27 mouse cellular contexts compared by ENCODE assay signal in genomic region chr6:142326598-142326997, GRCm38 (mm10). TPM values are rescaled to one million over a fixed set of nuclear protein-coding genes. Genes with fewer than 3 reads are reported as not detected.
DNase-seq lines count a peak whose midpoint lies in the region; ATAC-seq and TF ChIP-seq lines count a peak whose summit lies in the region.
"Had no signal": no experiment of that assay in that cellular context is flagged by ENCODE, and none has a peak within 500 bp of the region (broad histone marks: within the 10 kb centered on the region; RNA-seq: fewer than 3 reads in every experiment).

No protein-coding gene starts in this region.

- peak; percentile 27; the same call in 1 of the 2 replicates for TF ChIP-seq CTCF in kidney, adult 2 months (conservative IDR thresholded peaks at IDR 0.05; ENCODE audit: insufficient read depth, insufficient read length, low read depth, low read length)
- TF ChIP-seq CTCF in embryonic fibroblast, embryonic 13.5 days (IDR thresholded peaks at IDR 0.05; ENCODE audit: borderline replicate concordance, insufficient read depth, low read length), result peak; percentile 59; the same call in 1 of the 2 replicates

- no peak overlapping the region for H3K9ac ChIP-seq in midbrain, embryonic 12.5 days (replicated peaks)
- H3K9ac ChIP-seq in midbrain, embryonic 15.5 days, result no peak overlapping the region
- H3K9ac ChIP-seq: forebrain, embryonic 13.5 days; heart, embryonic 12.5 days; hindbrain, embryonic 15.5 days; liver, embryonic 15.5 days had no signal

- H3K4me2 ChIP-seq in midbrain, embryonic 12.5 days (replicated peaks), result no peak overlapping the region
- no peak overlapping the region for H3K4me2 ChIP-seq in midbrain, embryonic 15.5 days
- H3K4me2 ChIP-seq: forebrain, embryonic 13.5 days; heart, embryonic 12.5 days; hindbrain, embryonic 15.5 days; liver, embryonic 15.5 days had no signal

- no peaks in the 10 kb centered on the region for H3K9me3 ChIP-seq in midbrain, embryonic 12.5 days
- H3K9me3 ChIP-seq in midbrain, embryonic 15.5 days, result no peaks in the 10 kb centered on the region
- H3K9me3 ChIP-seq: forebrain, embryonic 13.5 days; heart, embryonic 12.5 days; hindbrain, embryonic 15.5 days; limb, embryonic 10.5 days; liver, embryonic 15.5 days had no signal

- DNase-seq in kidney, adult 2 months, result no peak
- DNase-seq in kidney, adult 9 months, result no peak
- no peak for DNase-seq in urinary bladder, postnatal 10 days (ENCODE audit: low spot score)
- no peak for DNase-seq in spleen, postnatal 4 days (ENCODE audit: low spot score in 2 of 2)
- DNase-seq: adrenal gland, postnatal 36 days; cerebellum, adult 11-12 months; cerebellum, postnatal 36 days; heart, adult 11 months; heart, postnatal 36 days; kidney, adult 11 months; kidney, postnatal 25 days; midbrain, embryonic 14.5 days; thymus, adult 2 months had no signal

- H3K4me1 ChIP-seq in kidney, adult 2 months (ENCODE audit: control insufficient read depth, insufficient read depth, low read length), result no peaks in the 10 kb centered on the region
- H3K4me1 ChIP-seq in midbrain, embryonic 12.5 days, result 0 out of 2 replicates have a peak, but pooled peaks cover 3% of the 10 kb centered on the region
- 0 out of 2 replicates have a peak, but pooled peaks cover 2% of the 10 kb centered on the region for H3K4me1 ChIP-seq in midbrain, embryonic 15.5 days
- H3K4me1 ChIP-seq in embryonic fibroblast, embryonic 13.5 days (ENCODE audit: control insufficient read depth, insufficient read depth, low read length), result no peaks in the 10 kb centered on the region
- H3K4me1 ChIP-seq: heart, embryonic 12.5 days; hindbrain, embryonic 15.5 days; limb, embryonic 10.5 days; liver, embryonic 15.5 days had no signal

- no peak overlapping the region for H3K4me3 ChIP-seq in kidney, adult 2 months (ENCODE audit: insufficient read depth, low read depth, low read length)
- H3K4me3 ChIP-seq in midbrain, embryonic 12.5 days, result no peak overlapping the region
- no peak overlapping the region for H3K4me3 ChIP-seq in midbrain, embryonic 15.5 days
- no peak overlapping the region for H3K4me3 ChIP-seq in embryonic fibroblast, embryonic 13.5 days (ENCODE audit: insufficient read depth, low read length)
- H3K4me3 ChIP-seq: erythroblast, embryonic 14.5 days; forebrain, embryonic 13.5 days; heart, embryonic 12.5 days; hindbrain, embryonic 15.5 days; limb, embryonic 10.5 days; liver, embryonic 15.5 days; myocyte had no signal

- no peak overlapping the region for H3K27ac ChIP-seq in kidney, adult 2 months (ENCODE audit: insufficient read depth, low read depth, low read length)
- H3K27ac ChIP-seq in midbrain, embryonic 12.5 days (replicated peaks), result no peak overlapping the region
- H3K27ac ChIP-seq in midbrain, embryonic 15.5 days, result no peak overlapping the region
- no peak overlapping the region for H3K27ac ChIP-seq in embryonic fibroblast, embryonic 13.5 days (ENCODE audit: insufficient read depth, low read length)
- H3K27ac ChIP-seq: forebrain, embryonic 13.5 days; hindbrain, embryonic 15.5 days; limb, embryonic 10.5 days; liver, embryonic 15.5 days had no signal

- 0 out of 2 replicates have a peak, but pooled peaks have one; percentile 36 for ATAC-seq in midbrain, embryonic 12.5 days (ENCODE audit: low FRiP score, low read depth)
- ATAC-seq in midbrain, embryonic 15.5 days (replicated peaks), result no peak
- ATAC-seq: forebrain, embryonic 13.5 days had no signal

- no peaks in the 10 kb centered on the region for H3K36me3 ChIP-seq in kidney, adult 2 months (ENCODE audit: control insufficient read depth, insufficient read depth, low read length)
- H3K36me3 ChIP-seq in midbrain, embryonic 12.5 days, result no peaks in the 10 kb centered on the region
- no peaks in the 10 kb centered on the region for H3K36me3 ChIP-seq in midbrain, embryonic 15.5 days (replicated peaks)
- H3K36me3 ChIP-seq: heart, embryonic 12.5 days; hindbrain, embryonic 15.5 days; limb, embryonic 10.5 days; liver, embryonic 15.5 days had no signal

- TF ChIP-seq POLR2A in kidney, adult 2 months (IDR thresholded peaks at IDR 0.05; ENCODE audit: low read depth, low read length), result no peak
- no peak for TF ChIP-seq POLR2A in embryonic fibroblast, embryonic 13.5 days (IDR thresholded peaks at IDR 0.05; ENCODE audit: low read depth, low read length)

- no peaks in the 10 kb centered on the region for H3K27me3 ChIP-seq in kidney, adult 2 months (replicated peaks; ENCODE audit: control insufficient read depth, insufficient read depth, low read length)
- no peaks in the 10 kb centered on the region for H3K27me3 ChIP-seq in midbrain, embryonic 12.5 days
- no peaks in the 10 kb centered on the region for H3K27me3 ChIP-seq in midbrain, embryonic 15.5 days (replicated peaks)
- H3K27me3 ChIP-seq: forebrain, embryonic 13.5 days; heart, embryonic 12.5 days; hindbrain, embryonic 15.5 days; liver, embryonic 15.5 days had no signal

- WGBS in kidney, adult 2 months, result 54% methylated on average over 3 of the region's 3 CpGs
- 75% methylated on average over 3 of the region's 3 CpGs for WGBS in midbrain, embryonic 12.5 days
- 76% methylated on average over 3 of the region's 3 CpGs for WGBS in midbrain, embryonic 15.5 days

RNA-seq across cellular contexts. Expression of gene Slco1a5, which starts 3.8 kb away (rescaled TPM):
- polyA plus RNA-seq in kidney, adult 2 months (2012; rRNA removed), result not detected in 2 replicates
- polyA plus RNA-seq in midbrain, embryonic 12.5 days (2016; fragmentation: Nextera tagmentation; extraction: Ambion mirVana), result 0.25 and 0.63 TPM in 2 replicates
- 0.54 and 0.66 TPM in 2 replicates for polyA plus RNA-seq in midbrain, embryonic 15.5 days (2015; fragmentation: Nextera tagmentation; extraction: Ambion mirVana)
- polyA plus RNA-seq in embryonic fibroblast, embryonic 13.5 days (2011; ENCODE audit: insufficient read length, low read depth, missing spikeins), result 0.30 TPM in 2 replicates
- polyA plus RNA-seq: erythroblast, embryonic 14.5 days; heart, embryonic 12.5 days; liver, embryonic 15.5 days; small intestine, adult 2 months had no signal

RNA-seq across cellular contexts. Expression of gene Pyroxd1, which starts 18.9 kb away (rescaled TPM):
- 5.6 and 6.0 TPM in 2 replicates for polyA plus RNA-seq in kidney, adult 2 months (2012; rRNA removed)
- polyA plus RNA-seq in midbrain, embryonic 12.5 days (2016; fragmentation: Nextera tagmentation; extraction: Ambion mirVana), result 25.7 and 25.9 TPM in 2 replicates
- polyA plus RNA-seq in midbrain, embryonic 15.5 days (2015; fragmentation: Nextera tagmentation; extraction: Ambion mirVana), result 21.6 and 23.7 TPM in 2 replicates
- 15.3 and 17.8 TPM in 2 replicates for polyA plus RNA-seq in embryonic fibroblast, embryonic 13.5 days (2011; ENCODE audit: insufficient read length, low read depth, missing spikeins)

RNA-seq across cellular contexts. Expression of gene Iapp, which starts 28.4 kb away (rescaled TPM):
- not detected in 2 replicates for polyA plus RNA-seq in kidney, adult 2 months (2012; rRNA removed)
- polyA plus RNA-seq in midbrain, embryonic 12.5 days (2016; fragmentation: Nextera tagmentation; extraction: Ambion mirVana), result 2.5 and 3.5 TPM in 2 replicates
- 0.36 TPM in 1 of 2 replicates, not detected in the other for polyA plus RNA-seq in midbrain, embryonic 15.5 days (2015; fragmentation: Nextera tagmentation; extraction: Ambion mirVana)
- not detected in 2 replicates for polyA plus RNA-seq in embryonic fibroblast, embryonic 13.5 days (2011; ENCODE audit: insufficient read length, low read depth, missing spikeins)
- polyA plus RNA-seq: C2C12; erythroblast, embryonic 14.5 days; frontal cortex, adult 2 months; heart, embryonic 12.5 days; hindbrain, embryonic 15.5 days; limb, embryonic 10.5 days; midbrain, embryonic 14.5 days; myocyte; neural tube, embryonic 14.5 days had no signal
